Comparison of ENCODE assay signal across 8 mouse cellular contexts in genomic region chr4:135898380-135899049, GRCm38 (mm10). TPM values are rescaled to one million over a fixed set of nuclear protein-coding genes. Genes with fewer than 3 reads are reported as not detected.
DNase-seq lines count a peak whose midpoint lies in the region; ATAC-seq and TF ChIP-seq lines count a peak whose summit lies in the region.

No protein-coding gene starts in this region.

- WGBS in hindbrain, postnatal 0 days: 77% methylated on average over 8 of the region's 9 CpGs

- H3K36me3 ChIP-seq in hindbrain, postnatal 0 days (ENCODE audit: insufficient read depth, low read length): no peaks in the 10 kb centered on the region

- H3K9ac ChIP-seq in hindbrain, postnatal 0 days (replicated peaks; ENCODE audit: low read length): no peak overlapping the region

- H3K27ac ChIP-seq in hindbrain, postnatal 0 days: no peak overlapping the region

- no peaks in the 10 kb centered on the region for H3K27me3 ChIP-seq in hindbrain, postnatal 0 days (ENCODE audit: insufficient read depth, low read length)

- no peak overlapping the region for H3K4me2 ChIP-seq in hindbrain, postnatal 0 days (ENCODE audit: low read depth, low read length)

- no peaks in the 10 kb centered on the region for H3K4me1 ChIP-seq in hindbrain, postnatal 0 days (ENCODE audit: insufficient read depth, low read length)

- no peaks in the 10 kb centered on the region for H3K9me3 ChIP-seq in hindbrain, postnatal 0 days (ENCODE audit: low read length)

- peak; percentile 91 for ATAC-seq in monocyte, adult 5-6 weeks (replicated peaks; ENCODE audit: insufficient number of reproducible peaks, low FRiP score, low TSS enrichment, poor library complexity, severe bottlenecking)
- no peak for ATAC-seq in hindbrain, postnatal 0 days

- TF ChIP-seq CTCF in hindbrain, postnatal 0 days (IDR thresholded peaks at IDR 0.05; ENCODE audit: low read depth): no peak

- DNase-seq in A20 (ENCODE audit: low read depth, low spot score) (peak; percentile 82), ES-CJ7 (ENCODE audit: low read depth, low spot score) (peak; percentile 70)
- DNase-seq in heart, postnatal 4 days: peak; percentile 47
- DNase-seq in retina, postnatal 1 day: no peak
- DNase-seq in gastrocnemius, postnatal 4 days (ENCODE audit: low spot score in 2 of 2): no peak
- no peak for DNase-seq in hindbrain, postnatal 0 days (ENCODE audit: low spot score)
- no peak for DNase-seq in layer of hippocampus, adult 18-20 months (ENCODE audit: low spot score in 2 of 2)

- H3K4me3 ChIP-seq in hindbrain, postnatal 0 days (ENCODE audit: low read length): no peak overlapping the region

RNA-seq across cellular contexts. Expression of gene Cnr2, which starts 3.3 kb away (rescaled TPM):
- total RNA-seq in heart, postnatal 4 days (2021): under 1 TPM; 0.68 to 0.74 TPM
- 12.0 to 23.7 TPM (median 19.9 TPM) in 3 replicates for total RNA-seq in monocyte, adult 5-6 weeks (2017)
- total RNA-seq in gastrocnemius, postnatal 4 days (2021): under 1 TPM; 0.65 to 0.78 TPM
- total RNA-seq in hindbrain, postnatal 0 days (2014; rRNA removed): 0.04 and 0.58 TPM in 2 replicates
- polyA plus RNA-seq in hindbrain, postnatal 0 days (2015; fragmentation: Nextera tagmentation; extraction: Ambion mirVana): 0.04 and 0.06 TPM in 2 replicates
- under 1 TPM in 1 of 2 experiments, not detected in 1; 0.08 TPM for total RNA-seq in layer of hippocampus, adult 18-20 months (2021)

RNA-seq across cellular contexts. Expression of gene Fuca1, which starts 22.0 kb away (rescaled TPM):
- 10 to 100 TPM; 42.4 to 45.9 TPM for total RNA-seq in heart, postnatal 4 days (2021)
- total RNA-seq in monocyte, adult 5-6 weeks (2017): 180 to 259 TPM (median 226 TPM) in 3 replicates
- total RNA-seq in gastrocnemius, postnatal 4 days (2021): 10 to 100 TPM; 46.6 to 46.7 TPM
- 42.5 and 43.6 TPM in 2 replicates for total RNA-seq in hindbrain, postnatal 0 days (2014; rRNA removed)
- 92.8 and 97.3 TPM in 2 replicates for polyA plus RNA-seq in hindbrain, postnatal 0 days (2015; fragmentation: Nextera tagmentation; extraction: Ambion mirVana)
- 10 to 100 TPM; 44.2 to 47.1 TPM for total RNA-seq in layer of hippocampus, adult 18-20 months (2021)

RNA-seq across cellular contexts. Expression of gene Pnrc2, which starts 24.9 kb away (rescaled TPM):
- 10 to 100 TPM; 81.7 to 88.6 TPM for total RNA-seq in heart, postnatal 4 days (2021)
- 342 to 380 TPM (median 364 TPM) in 3 replicates for total RNA-seq in monocyte, adult 5-6 weeks (2017)
- 10 to 100 TPM; 76.6 to 91.3 TPM for total RNA-seq in gastrocnemius, postnatal 4 days (2021)
- 54.9 and 55.0 TPM in 2 replicates for total RNA-seq in hindbrain, postnatal 0 days (2014; rRNA removed)
- 81.7 and 90.4 TPM in 2 replicates for polyA plus RNA-seq in hindbrain, postnatal 0 days (2015; fragmentation: Nextera tagmentation; extraction: Ambion mirVana)
- 10 to 100 TPM; 50.5 to 53.0 TPM for total RNA-seq in layer of hippocampus, adult 18-20 months (2021)

RNA-seq across cellular contexts. Expression of gene Srsf10, which starts 43.0 kb away (rescaled TPM):
- total RNA-seq in heart, postnatal 4 days (2021): 10 to 100 TPM; 73.8 to 80.5 TPM
- 233 to 426 TPM (median 303 TPM) in 3 replicates for total RNA-seq in monocyte, adult 5-6 weeks (2017)
- total RNA-seq in gastrocnemius, postnatal 4 days (2021): 10 to 100 TPM; 61.0 to 86.0 TPM
- 52.8 and 61.0 TPM in 2 replicates for total RNA-seq in hindbrain, postnatal 0 days (2014; rRNA removed)
- 147 and 155 TPM in 2 replicates for polyA plus RNA-seq in hindbrain, postnatal 0 days (2015; fragmentation: Nextera tagmentation; extraction: Ambion mirVana)
- total RNA-seq in layer of hippocampus, adult 18-20 months (2021): 10 to 100 TPM; 83.8 to 87.8 TPM

RNA-seq across cellular contexts. Expression of gene Hmgcl, which starts 47.7 kb away (rescaled TPM):
- total RNA-seq in heart, postnatal 4 days (2021): 10 to 100 TPM; 52.2 to 59.8 TPM
- total RNA-seq in monocyte, adult 5-6 weeks (2017): 56.8 to 67.9 TPM (median 60.9 TPM) in 3 replicates
- 10 to 100 TPM; 46.6 to 47.7 TPM for total RNA-seq in gastrocnemius, postnatal 4 days (2021)
- 27.0 and 38.6 TPM in 2 replicates for total RNA-seq in hindbrain, postnatal 0 days (2014; rRNA removed)
- polyA plus RNA-seq in hindbrain, postnatal 0 days (2015; fragmentation: Nextera tagmentation; extraction: Ambion mirVana): 55.0 and 60.0 TPM in 2 replicates
- 10 to 100 TPM; 34.6 to 36.9 TPM for total RNA-seq in layer of hippocampus, adult 18-20 months (2021)

Comparison
In these comparisons a context has a peak if more than half of its experiments do, and no peak if none do; other contexts are left out.
1. DNase-seq: peak in A20 (single experiment), ES-CJ7 (single experiment) and heart, postnatal 4 days (single experiment); none in retina, postnatal 1 day (single experiment), gastrocnemius, postnatal 4 days (0 of 2), hindbrain, postnatal 0 days (single experiment) and layer of hippocampus, adult 18-20 months (0 of 2).